Mouse (Mus musculus): Measurements from ENCODE around the gene Ifnl2. TPM values are rescaled to one million over a fixed set of nuclear protein-coding genes. Genes with fewer than 3 reads are reported as not detected.
A peak's percentile ranks its signal among the peaks of the same experiment; 100 is the strongest.

Ifnl2 gene
- polyA plus RNA-seq, 1 experiment from 2014 or later, result not detected

- Histone ChIP-seq H3K9ac (no peak overlapping the region), H3K4me3 (no peak overlapping the region), H3K27me3 (peaks cover 15% of the 10 kb centered on the region), H3K27ac (no peak overlapping the region), H3K4me1 (peaks cover 8% of the 10 kb centered on the region; the same call in 1 of the 2 replicates), H3K4me2 (peak overlapping the region; percentile 21), H3K9me3 (no peaks in the 10 kb centered on the region), H3K36me3 (no peaks in the 10 kb centered on the region)
- ATAC-seq (ENCODE audit: insufficient number of reproducible peaks, insufficient read depth, low FRiP score, low TSS enrichment, low read depth), result no peak
- WGBS, result 2% methylated on average over 10 of the region's 10 CpGs
These were observed 19.8 kb downstream of the Ifnl2 start for GRCm38 (mm10) chr7:28490410-28490809.

DNA sequence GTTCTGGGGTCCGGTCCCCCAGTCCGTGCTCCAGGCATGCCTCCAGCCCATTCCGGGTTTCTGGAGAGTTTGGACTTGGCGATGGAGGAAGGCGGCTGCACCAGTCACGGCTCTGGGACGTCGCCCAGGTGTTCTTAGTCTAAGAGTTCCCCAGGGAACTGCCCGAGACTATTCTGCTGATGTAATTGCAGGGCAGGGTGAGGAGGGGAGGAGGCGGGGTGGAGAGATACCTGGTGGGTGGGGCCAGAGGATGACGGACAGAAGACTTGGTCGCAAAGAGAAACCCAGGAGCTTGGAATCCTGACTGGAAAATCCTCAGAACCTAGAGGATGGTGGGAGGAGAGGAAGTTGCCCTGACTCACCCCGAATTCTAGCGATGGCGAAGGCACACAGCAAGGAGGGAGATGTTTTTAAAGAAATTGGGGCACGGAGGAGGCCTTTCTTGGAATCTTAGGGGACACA lies 22.2 kb downstream of the Ifnl2 start:
- 2% methylated on average over 16 of the region's 16 CpGs for WGBS
- H3K4me2 ChIP-seq, result peak overlapping the region; percentile 53
- no peak overlapping the region for H3K27ac ChIP-seq
- peaks cover 8% of the 10 kb centered on the region; the same call in 1 of the 2 replicates for H3K4me1 ChIP-seq
- H3K4me3 ChIP-seq, result peak overlapping the region; percentile 27
- H3K9me3 ChIP-seq, result no peaks in the 10 kb centered on the region
- ATAC-seq (ENCODE audit: insufficient number of reproducible peaks, insufficient read depth, low FRiP score, low TSS enrichment, low read depth), result no peak
- no peaks in the 10 kb centered on the region for H3K36me3 ChIP-seq
- H3K27me3 ChIP-seq, result peaks cover 15% of the 10 kb centered on the region
- H3K9ac ChIP-seq, result peak overlapping the region; percentile 37; the same call in 1 of the 2 replicates

GRCm38 (mm10) chr7:28484192-28484591 lies 26.1 kb downstream of the Ifnl2 start:
- Histone ChIP-seq H3K27me3 (peaks cover 15% of the 10 kb centered on the region), H3K9ac (no peak overlapping the region), H3K36me3 (no peaks in the 10 kb centered on the region), H3K4me2 (no peak overlapping the region), H3K9me3 (no peaks in the 10 kb centered on the region), H3K4me1 (peaks cover 8% of the 10 kb centered on the region; the same call in 1 of the 2 replicates), H3K27ac (no peak overlapping the region), H3K4me3 (no peak overlapping the region)
- WGBS, result 24% methylated on average over 4 of the region's 4 CpGs
- no peak for ATAC-seq (ENCODE audit: insufficient number of reproducible peaks, insufficient read depth, low FRiP score, low TSS enrichment, low read depth)

DNA sequence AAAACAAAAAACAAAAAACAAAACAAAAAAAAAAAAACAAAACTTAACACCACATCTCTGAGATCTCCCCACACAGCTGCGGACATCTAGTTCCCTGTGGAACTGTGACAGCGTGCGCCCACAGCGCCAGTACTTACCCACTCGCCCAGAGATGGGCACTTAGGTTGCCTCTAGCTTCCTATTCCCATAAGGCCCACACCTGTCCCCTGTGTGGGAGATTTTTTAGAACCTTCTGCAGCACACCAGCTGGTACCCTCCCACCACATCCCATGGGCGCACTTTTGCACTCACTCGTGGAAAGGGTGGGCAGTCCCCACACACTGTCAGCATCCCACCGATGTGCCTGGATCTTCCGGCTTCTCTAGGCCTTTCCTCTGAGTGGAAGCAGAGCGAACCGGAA lies 27.4 kb downstream of the Ifnl2 start:
- Histone ChIP-seq H3K27ac (no peak overlapping the region), H3K4me1 (peaks cover 1% of the 10 kb centered on the region; the same call in 1 of the 2 replicates), H3K4me3 (no peak overlapping the region), H3K27me3 (peaks cover 9% of the 10 kb centered on the region), H3K9ac (no peak overlapping the region), H3K9me3 (no peaks in the 10 kb centered on the region), H3K4me2 (no peak overlapping the region), H3K36me3 (no peaks in the 10 kb centered on the region)
- WGBS, result 81% methylated on average over 11 of the region's 11 CpGs
- no peak for ATAC-seq (ENCODE audit: insufficient number of reproducible peaks, insufficient read depth, low FRiP score, low TSS enrichment, low read depth)

- H3K9me3 ChIP-seq, result no peaks in the 10 kb centered on the region
- no peak overlapping the region for H3K4me3 ChIP-seq
- WGBS, result 6% methylated on average over 8 of the region's 8 CpGs
- no peaks in the 10 kb centered on the region for H3K36me3 ChIP-seq
- no peak overlapping the region for H3K9ac ChIP-seq
- ATAC-seq (ENCODE audit: insufficient number of reproducible peaks, insufficient read depth, low FRiP score, low TSS enrichment, low read depth), result no peak
- no peaks in the 10 kb centered on the region for H3K4me1 ChIP-seq
- H3K4me2 ChIP-seq, result no peak overlapping the region
- no peak overlapping the region for H3K27ac ChIP-seq
- no peaks in the 10 kb centered on the region for H3K27me3 ChIP-seq
These were observed 31.4 kb downstream of the Ifnl2 start for GRCm38 (mm10) chr7:28478854-28479253.

DNA sequence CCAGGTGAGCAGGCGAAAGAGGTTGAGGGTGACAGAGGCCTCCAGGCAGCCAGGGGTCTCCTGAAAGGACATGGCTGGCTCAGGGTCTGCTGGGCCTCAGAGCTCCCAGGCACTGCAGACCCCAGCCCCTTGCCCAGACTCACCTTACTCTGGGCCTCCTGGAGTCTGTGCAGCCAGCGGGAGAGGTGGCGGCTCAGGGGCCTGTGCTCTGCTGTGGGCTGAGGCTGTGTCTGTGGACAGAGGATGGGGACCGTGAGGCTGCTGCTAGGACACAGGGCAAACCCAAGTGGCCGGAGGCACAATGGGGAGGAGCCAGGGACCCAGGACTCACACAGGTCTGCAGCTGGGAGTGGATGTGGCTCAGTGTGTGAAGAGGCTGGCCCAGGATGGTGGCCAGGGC lies 32.9 kb downstream of the Ifnl2 start:
- H3K4me1 ChIP-seq, result no peaks in the 10 kb centered on the region
- no peaks in the 10 kb centered on the region for H3K36me3 ChIP-seq
- H3K27ac ChIP-seq, result no peak overlapping the region
- H3K4me3 ChIP-seq, result no peak overlapping the region
- no peak overlapping the region for H3K9ac ChIP-seq
- no peaks in the 10 kb centered on the region for H3K27me3 ChIP-seq
- whole genome bisulfite sequencing, result 78% methylated on average over 5 of the region's 5 CpGs
- H3K4me2 ChIP-seq, result no peak overlapping the region
- H3K9me3 ChIP-seq, result no peaks in the 10 kb centered on the region
- ATAC-seq (ENCODE audit: insufficient number of reproducible peaks, insufficient read depth, low FRiP score, low TSS enrichment, low read depth), result no peak

- Histone ChIP-seq H3K36me3 (no peaks in the 10 kb centered on the region), H3K9ac (no peak overlapping the region), H3K27ac (no peak overlapping the region), H3K4me1 (no peaks in the 10 kb centered on the region), H3K27me3 (no peaks in the 10 kb centered on the region), H3K4me2 (no peak overlapping the region), H3K4me3 (no peak overlapping the region), H3K9me3 (no peaks in the 10 kb centered on the region)
- ATAC-seq (ENCODE audit: insufficient number of reproducible peaks, insufficient read depth, low FRiP score, low TSS enrichment, low read depth), result no peak
- 84% methylated on average over 6 of the region's 6 CpGs for WGBS
These were observed 34.1 kb downstream of the Ifnl2 start for GRCm38 (mm10) chr7:28476191-28476590.

DNA sequence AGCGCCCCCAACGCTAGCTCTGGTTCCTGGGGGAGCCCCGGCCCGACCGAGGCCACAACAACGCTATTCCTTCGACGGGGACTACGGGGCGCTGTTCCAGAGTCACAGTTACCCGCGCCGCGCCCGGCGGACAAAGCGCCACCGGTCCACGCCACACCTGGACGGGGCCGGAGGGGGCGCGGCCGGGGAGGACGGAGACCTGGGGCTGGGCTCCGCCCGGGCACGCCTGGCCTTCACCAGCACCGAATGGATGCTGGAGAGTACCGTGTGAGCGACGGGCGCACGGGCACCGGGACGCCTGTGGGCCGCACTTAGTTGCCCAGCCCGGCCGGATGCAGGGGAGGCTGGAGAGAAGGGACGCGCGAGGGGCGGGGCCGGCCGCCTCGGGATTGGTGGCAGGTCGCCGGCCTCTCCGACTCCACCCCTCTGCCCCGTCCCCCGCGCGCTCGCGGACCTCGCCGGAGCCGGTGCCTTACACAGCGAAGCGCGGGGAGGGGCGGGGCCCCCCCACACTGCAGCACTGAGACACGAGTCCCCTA lies 43.0 kb downstream of the Ifnl2 start:
- WGBS, result 2% methylated on average over 61 of the region's 63 CpGs

GRCm38 (mm10) chr7:28466721-28467212 lies 43.5 kb downstream of the Ifnl2 start:
- no peak overlapping the region for H3K27ac ChIP-seq
- ATAC-seq (ENCODE audit: insufficient number of reproducible peaks, insufficient read depth, low FRiP score, low TSS enrichment, low read depth), result no peak
- peak overlapping the region; percentile 84 for H3K4me2 ChIP-seq
- peaks cover 22% of the 10 kb centered on the region for H3K4me1 ChIP-seq
- H3K9me3 ChIP-seq, result no peaks in the 10 kb centered on the region
- 21% methylated on average over 40 of the region's 40 CpGs for WGBS
- H3K27me3 ChIP-seq, result peaks cover 27% of the 10 kb centered on the region
- H3K36me3 ChIP-seq, result peaks cover 24% of the 10 kb centered on the region
- peak overlapping the region; percentile 50 for H3K4me3 ChIP-seq
- H3K9ac ChIP-seq, result peak overlapping the region; percentile 73

More for the DNA sequence above, 43.0 kb downstream of the Ifnl2 start:
- no peaks in the 10 kb centered on the region for H3K9me3 ChIP-seq
- H3K4me1 ChIP-seq, result peaks cover 22% of the 10 kb centered on the region
- H3K9ac ChIP-seq, result peak overlapping the region; percentile 73
- ATAC-seq (ENCODE audit: insufficient number of reproducible peaks, insufficient read depth, low FRiP score, low TSS enrichment, low read depth), result peak; percentile 66; the same call in 1 of the 2 replicates
- H3K4me2 ChIP-seq, result peak overlapping the region; percentile 84
- peaks cover 27% of the 10 kb centered on the region for H3K27me3 ChIP-seq
- no peak overlapping the region for H3K27ac ChIP-seq
- peaks cover 19% of the 10 kb centered on the region for H3K36me3 ChIP-seq
- H3K4me3 ChIP-seq, result peak overlapping the region; percentile 50

GRCm38 (mm10) chr7:28464416-28465212 lies 45.6 kb downstream of the Ifnl2 start:
- Histone ChIP-seq H3K4me3 (no peak overlapping the region), H3K4me1 (peaks cover 22% of the 10 kb centered on the region), H3K27me3 (peaks cover 27% of the 10 kb centered on the region), H3K4me2 (peak overlapping the region; percentile 26; the same call in 1 of the 2 replicates), H3K27ac (no peak overlapping the region), H3K36me3 (peaks cover 45% of the 10 kb centered on the region), H3K9me3 (no peaks in the 10 kb centered on the region), H3K9ac (no peak overlapping the region)
- ATAC-seq (ENCODE audit: insufficient number of reproducible peaks, insufficient read depth, low FRiP score, low TSS enrichment, low read depth), result peak; percentile 68
- WGBS, result 53% methylated on average over 10 of the region's 10 CpGs

DNA sequence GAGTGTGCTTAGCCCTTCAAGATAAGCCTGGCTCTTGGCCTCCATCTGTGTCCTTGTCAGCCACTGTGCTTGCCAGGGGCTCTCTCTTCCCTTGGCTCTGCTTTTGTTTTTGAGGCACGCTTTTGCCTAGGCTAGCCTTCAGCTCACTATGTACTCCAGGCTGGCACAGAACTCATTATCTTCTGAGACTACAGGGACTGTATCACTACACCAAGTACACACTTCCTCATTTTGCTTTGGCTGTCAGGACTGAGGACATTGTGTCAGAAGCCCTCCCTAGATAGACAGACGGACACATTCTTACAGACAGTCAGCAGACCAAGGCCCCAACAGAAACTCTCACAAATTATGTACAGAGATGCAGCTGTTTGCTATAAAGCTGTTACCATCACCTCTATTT lies 47.5 kb downstream of the Ifnl2 start:
- peaks cover 20% of the 10 kb centered on the region for H3K27me3 ChIP-seq
- ATAC-seq (ENCODE audit: insufficient number of reproducible peaks, insufficient read depth, low FRiP score, low TSS enrichment, low read depth), result no peak
- no peak overlapping the region for H3K4me3 ChIP-seq
- H3K4me1 ChIP-seq, result peaks cover 22% of the 10 kb centered on the region
- no peak overlapping the region for H3K9ac ChIP-seq
- H3K9me3 ChIP-seq, result no peaks in the 10 kb centered on the region; the same call in 1 of the 2 replicates
- H3K27ac ChIP-seq, result no peak overlapping the region
- peaks cover 63% of the 10 kb centered on the region for H3K36me3 ChIP-seq
- H3K4me2 ChIP-seq, result no peak overlapping the region
- 97% methylated on average over 2 of the region's 2 CpGs for WGBS

All from embryonic facial prominence, embryonic 13.5 days (tissue).